Mouse (Mus musculus) heart, adult 2 months (tissue): ENCODE measurements at regions not wholly inside any gene's neighbourhood (a gene's known extent, or its start where the extent isn't known, plus 50 kb on each side); places are given as distances from the start of the nearest gene placed in this dataset.
"Not testable (repeated sequence)": the region's sequence is repeated elsewhere in the genome, so short reads cannot be mapped to it uniquely, and the experiment has no call there.

ENCODE experiments used
- DNase-seq, 2 experiments: peaks; one replicate each; pipeline ENCODE4 v3.0.0; 2021
- H3K27ac ChIP-seq: fragments of 200-600 bp; 2 replicates; pipeline ENCODE4 v1.8.1; 2022
- H3K27me3 ChIP-seq: fragments of 200-500 bp; 2 replicates; pipeline ENCODE4 v1.6.1; 2012; ENCODE audit warnings: mild to moderate bottlenecking, low read length, inconsistent platforms, mixed read lengths; ENCODE audit not compliant: control insufficient read depth, insufficient read depth
- H3K36me3 ChIP-seq: fragments of 200-500 bp; 2 replicates; pipeline ENCODE4 v1.6.1; 2012; ENCODE audit warnings: low read length, inconsistent platforms; ENCODE audit not compliant: control insufficient read depth, insufficient read depth
- H3K4me1 ChIP-seq: fragments of 200-500 bp; 2 replicates; pipeline ENCODE4 v1.6.1; 2011; ENCODE audit warnings: low read length; ENCODE audit not compliant: control insufficient read depth, insufficient read depth
- H3K4me3 ChIP-seq: fragments of 200-600 bp; 2 replicates; pipeline ENCODE4 v1.8.1; 2022
- H3K79me2 ChIP-seq: fragments of 200-500 bp; replicated peaks from 2 replicates; pipeline ENCODE4 v1.6.1; 2012; ENCODE audit warnings: mild to moderate bottlenecking, inconsistent platforms, low read length, moderate library complexity, mixed read lengths; ENCODE audit not compliant: control insufficient read depth, insufficient read depth
- H3K9ac ChIP-seq: fragments of 200-500 bp; 2 replicates; pipeline ENCODE4 v1.6.1; 2012; ENCODE audit warnings: low read depth, mild to moderate bottlenecking, control low read depth, inconsistent platforms, low read length, mixed read lengths
- CTCF ChIP-seq: fragments of 200-600 bp; IDR thresholded peaks from 2 replicates; pipeline ENCODE4 v1.8.1; 2022; ENCODE audit warnings: antibody characterized with exemption, mild to moderate bottlenecking, moderate library complexity
- WGBS: fragments of 180-500 bp; shearing (Covaris S2); methylation state at CpG from one replicate; pipeline ENCODE4 v1.1.7; 2018; 5-methylcytosine and 5-hydroxymethylcytosine counted together
- intact Hi-C: fragments of 180-260 bp; cut with DNase I; formaldehyde crosslinking; loops from one replicate; pipeline ENCODE4 v1.15.1; 2025

DNA sequence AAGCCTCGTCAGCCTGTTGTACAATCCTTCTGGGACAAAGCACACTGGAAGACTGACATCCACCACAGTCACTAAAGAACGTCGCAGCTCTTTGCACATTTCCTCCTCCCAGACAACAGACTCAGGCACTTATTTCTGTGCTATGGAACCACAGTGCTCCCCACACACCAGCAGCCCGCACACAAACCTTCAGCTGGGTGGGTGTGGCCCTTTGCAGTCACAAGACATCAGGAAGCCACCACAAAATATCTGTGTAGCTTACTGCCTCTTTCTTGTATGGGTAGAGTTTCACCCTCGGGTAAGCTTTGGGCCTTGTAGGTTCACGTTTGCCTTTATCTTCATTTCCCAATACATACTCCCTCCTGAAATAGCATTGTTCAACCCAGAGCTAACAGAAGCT lies 577.6 kb upstream of the Olfr1507 start:
- H3K9ac ChIP-seq, intact Hi-C loops, H3K4me1 ChIP-seq, H3K27me3 ChIP-seq, DNase-seq, H3K27ac ChIP-seq, H3K36me3 ChIP-seq, H3K79me2 ChIP-seq, H3K4me3 ChIP-seq: not testable (repeated sequence)
- 65% methylated on average over 6 of the region's 6 CpGs for WGBS

DNA sequence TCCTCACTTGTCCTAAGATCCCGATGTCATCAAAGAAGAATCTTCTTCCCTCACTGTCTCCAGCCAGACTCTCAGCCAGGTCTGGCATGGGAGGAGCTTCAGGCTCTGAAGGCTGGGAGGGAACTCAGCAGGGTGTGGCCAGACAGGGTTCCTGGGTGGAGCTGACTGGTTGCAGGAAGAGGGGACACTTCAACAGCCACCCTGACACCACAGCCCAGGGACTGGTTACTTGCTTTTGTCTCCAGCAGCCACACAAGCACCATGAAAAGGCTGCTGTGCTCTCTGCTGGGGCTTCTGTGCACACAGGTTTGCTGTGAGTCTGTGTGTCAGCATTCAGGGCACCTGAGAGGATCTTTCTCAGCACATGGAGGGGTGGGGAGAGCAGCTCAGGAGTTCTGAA lies 577.0 kb upstream of the Olfr1507 start:
- DNase-seq, intact Hi-C loops: not testable (repeated sequence)
- no CpG with 5 or more reads among the region's 1 CpGs for WGBS

DNA sequence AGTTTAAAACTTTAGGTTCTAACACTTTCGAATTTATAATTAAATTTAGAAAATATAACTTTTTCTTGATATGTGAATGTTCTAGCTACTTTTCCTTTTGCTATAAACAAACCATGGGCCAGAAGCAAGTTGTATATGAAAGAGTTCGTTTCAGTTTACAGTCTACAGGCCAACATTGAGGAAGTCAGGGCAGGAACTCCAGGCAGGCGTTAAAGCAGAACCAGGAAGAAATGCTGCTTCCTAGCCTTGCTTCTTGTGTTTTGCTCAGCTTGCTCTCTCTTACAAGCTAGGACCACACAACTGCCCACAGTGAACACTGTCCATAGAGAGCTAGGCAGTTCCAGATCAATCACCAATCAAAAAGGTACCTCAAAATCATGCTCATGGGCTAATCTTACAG lies 558.9 kb upstream of the Olfr1507 start:
- DNase-seq, H3K27ac ChIP-seq, H3K27me3 ChIP-seq, intact Hi-C loops, H3K36me3 ChIP-seq, H3K4me1 ChIP-seq, H3K79me2 ChIP-seq, H3K4me3 ChIP-seq, H3K9ac ChIP-seq: not testable (repeated sequence)
- 43% methylated on average over 2 of the region's 3 CpGs for WGBS

More for the DNA sequence above, 577.0 kb upstream of the Olfr1507 start:
- H3K4me1 ChIP-seq, H3K36me3 ChIP-seq, H3K79me2 ChIP-seq, H3K9ac ChIP-seq, H3K27me3 ChIP-seq, H3K27ac ChIP-seq, H3K4me3 ChIP-seq: not testable (repeated sequence)

DNA sequence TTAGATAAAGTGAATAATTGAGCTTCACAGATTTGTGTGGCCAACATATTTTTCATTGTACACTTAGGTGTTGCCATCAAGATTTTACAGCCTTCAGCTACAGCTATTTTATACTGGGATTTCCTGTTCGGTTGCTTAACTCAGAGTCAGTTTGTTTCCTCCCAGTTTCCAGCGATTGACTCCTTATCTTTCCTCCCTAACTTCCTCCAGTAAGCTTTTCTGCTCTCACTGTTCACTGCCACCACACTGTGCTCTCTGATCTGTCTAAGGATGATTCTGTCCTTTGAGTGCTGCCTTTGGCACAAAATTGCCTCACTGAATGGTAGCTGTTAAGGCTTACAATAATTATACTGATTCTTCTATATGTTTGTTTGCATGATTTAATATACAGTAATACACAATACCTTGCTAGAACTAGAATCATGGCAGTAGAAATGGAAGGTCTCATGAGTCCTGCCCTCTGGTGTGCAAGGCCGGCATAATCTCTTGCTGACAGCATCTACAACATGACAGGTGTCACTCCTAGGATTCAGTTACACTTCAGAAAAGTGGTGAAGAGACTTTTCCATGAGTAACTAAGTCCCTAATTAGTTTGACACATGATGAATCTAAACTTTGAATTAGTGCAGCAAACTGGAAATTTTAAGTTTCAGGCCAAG lies 558.0 kb upstream of the Olfr1507 start:
- H3K27ac ChIP-seq, H3K27me3 ChIP-seq, H3K79me2 ChIP-seq, H3K9ac ChIP-seq, H3K4me3 ChIP-seq, H3K4me1 ChIP-seq, H3K36me3 ChIP-seq, DNase-seq, intact Hi-C loops: not testable (repeated sequence)
- 20% methylated on average over 2 of the region's 3 CpGs for WGBS

DNA sequence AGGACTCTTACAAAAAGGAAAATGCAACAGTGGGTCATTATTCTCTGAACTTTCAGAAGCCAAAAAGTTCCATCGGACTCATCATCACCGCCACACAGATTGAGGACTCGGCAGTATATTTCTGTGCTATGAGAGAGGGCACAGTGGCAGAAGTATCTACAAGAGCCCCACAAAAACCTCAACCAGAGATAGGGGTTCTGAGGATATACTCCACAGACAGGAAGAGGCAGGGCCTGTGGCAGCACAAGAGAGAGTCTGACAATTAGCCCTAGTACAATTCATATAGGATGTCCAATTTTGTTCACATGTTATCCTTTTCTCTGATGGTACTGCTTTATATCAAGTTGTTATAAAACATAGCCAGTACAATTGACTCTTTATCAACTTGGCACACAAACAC lies 552.1 kb upstream of the Olfr1507 start:
- DNase-seq, intact Hi-C loops, H3K27ac ChIP-seq, H3K9ac ChIP-seq, H3K36me3 ChIP-seq, H3K4me3 ChIP-seq, H3K27me3 ChIP-seq, H3K79me2 ChIP-seq, H3K4me1 ChIP-seq: not testable (repeated sequence)
- 78% methylated on average over 3 of the region's 3 CpGs for WGBS

DNA sequence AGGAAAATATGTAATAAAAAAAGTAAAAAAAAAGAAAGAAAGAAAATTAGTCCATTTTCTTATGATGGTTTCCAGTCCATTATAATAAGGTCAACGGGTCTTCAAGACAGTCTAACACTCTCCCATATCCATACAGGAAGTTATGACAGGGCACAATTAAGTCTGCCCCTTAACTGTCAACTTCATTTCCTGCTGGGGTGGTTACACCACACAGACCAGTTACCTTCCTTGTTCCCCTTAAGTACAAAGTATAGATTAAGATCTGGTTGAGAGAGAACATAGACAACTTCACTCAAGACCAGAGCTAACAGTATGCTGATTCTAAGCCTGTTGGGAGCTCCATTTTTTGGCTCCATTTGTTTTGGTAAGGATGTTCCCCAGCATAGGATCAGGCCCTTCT lies 551.4 kb upstream of the Olfr1507 start:
- H3K36me3 ChIP-seq, H3K27ac ChIP-seq, H3K9ac ChIP-seq, intact Hi-C loops, DNase-seq, H3K4me3 ChIP-seq, H3K79me2 ChIP-seq, H3K27me3 ChIP-seq, H3K4me1 ChIP-seq: not testable (repeated sequence)
- WGBS, result 58% methylated on average over 1 of the region's 1 CpGs

DNA sequence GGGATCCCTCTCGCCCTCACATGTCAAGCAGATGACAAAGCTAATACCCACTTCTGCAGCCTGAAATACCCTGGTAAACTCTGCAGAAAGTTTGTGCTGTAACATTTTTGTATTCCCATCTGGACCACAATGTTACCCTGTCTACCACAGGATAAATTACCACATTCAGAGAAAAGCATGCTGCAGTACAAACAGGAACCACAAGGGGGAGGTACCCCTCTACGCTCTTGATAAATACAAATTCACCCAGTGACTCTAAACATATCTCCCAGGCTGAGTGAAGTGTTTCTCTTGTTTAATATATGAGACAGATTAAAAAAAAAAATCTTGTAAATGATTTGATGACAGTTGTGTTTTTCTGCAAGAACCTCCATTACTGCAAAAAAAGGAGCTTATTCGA lies 549.8 kb upstream of the Olfr1507 start:
- TF ChIP-seq CTCF, result peak; percentile 46

DNA sequence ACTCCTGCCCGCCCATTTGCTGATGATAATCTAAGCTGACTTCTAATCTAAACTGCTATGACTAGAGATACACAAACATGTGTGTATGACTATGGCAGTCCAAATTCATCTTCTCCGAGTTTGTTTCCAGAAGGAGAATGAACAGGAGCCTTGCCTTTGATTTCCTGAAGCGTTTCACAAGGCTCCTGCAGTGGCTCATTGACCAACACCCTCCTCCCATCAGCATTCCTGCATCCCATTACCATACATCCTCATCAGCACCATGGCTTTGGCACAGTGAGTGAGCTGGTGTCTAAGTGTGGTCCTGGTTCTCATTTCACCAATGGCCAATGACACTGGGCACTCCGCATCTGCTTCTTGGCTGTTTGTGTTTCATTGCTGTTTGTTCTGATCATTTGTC lies 548.6 kb upstream of the Olfr1507 start:
- H3K4me1 ChIP-seq, H3K4me3 ChIP-seq, H3K79me2 ChIP-seq, H3K27me3 ChIP-seq, intact Hi-C loops, DNase-seq, H3K9ac ChIP-seq, H3K27ac ChIP-seq, H3K36me3 ChIP-seq: not testable (repeated sequence)
- whole genome bisulfite sequencing, result 67% methylated on average over 4 of the region's 4 CpGs

More for the DNA sequence above, 549.8 kb upstream of the Olfr1507 start:
- H3K9ac ChIP-seq, H3K27ac ChIP-seq, H3K36me3 ChIP-seq, H3K79me2 ChIP-seq, DNase-seq, H3K4me1 ChIP-seq, H3K4me3 ChIP-seq, intact Hi-C loops, H3K27me3 ChIP-seq: not testable (repeated sequence)
- 64% methylated on average over 3 of the region's 3 CpGs for WGBS
